Mouse (Mus musculus): ENCODE data around the gene Zfp781.
"Not testable (repeated sequence)": the region's sequence is repeated elsewhere in the genome, so short reads cannot be mapped to it uniquely, and the experiment has no call there.

The Zfp781 gene

GRCm38 (mm10) chr10:81929842-81930743, at the start of gene Zfp781:
TSS of gene Zfp781 (minus strand) at chr10:81930480.
- not testable (repeated sequence) for DNase-seq

GRCm38 (mm10) chr10:81978365-81979003, 48.2 kb upstream of the Zfp781 start:
- not testable (repeated sequence) for DNase-seq

DNA sequence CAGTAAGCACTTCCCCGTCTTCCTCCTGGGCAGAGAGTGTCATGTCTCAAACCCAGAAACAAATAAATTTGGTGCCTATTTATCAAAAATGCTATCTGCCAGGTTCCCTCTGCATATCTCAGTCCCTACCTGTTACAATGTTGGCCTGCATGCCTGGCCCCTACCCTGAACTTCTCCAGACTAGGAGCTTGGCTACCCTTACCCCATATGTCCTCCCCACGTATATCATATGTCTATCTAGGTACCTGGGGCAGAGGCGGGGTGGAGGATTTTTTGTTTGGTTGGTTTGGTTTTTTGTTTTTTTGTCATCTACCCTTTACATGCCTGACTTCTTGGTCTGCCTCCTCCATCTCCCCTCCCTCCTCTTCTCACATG, 451 bp upstream of the Zfp781 start:
- not testable (repeated sequence) for DNase-seq

GRCm38 (mm10) chr10:81863409-81864407, 66.6 kb downstream of the Zfp781 start, which contains the start of gene Gm32687:
TSS of gene Gm32687 (plus strand) at chr10:81863934.
- peak; percentile 1 to 16 for DNase-seq

All from cerebellum, postnatal 14 days (tissue).